Mouse (Mus musculus): ENCODE results near the gene Arhgap25.
A peak's percentile ranks its signal among the peaks of the same experiment; 100 is the strongest.

DNA sequence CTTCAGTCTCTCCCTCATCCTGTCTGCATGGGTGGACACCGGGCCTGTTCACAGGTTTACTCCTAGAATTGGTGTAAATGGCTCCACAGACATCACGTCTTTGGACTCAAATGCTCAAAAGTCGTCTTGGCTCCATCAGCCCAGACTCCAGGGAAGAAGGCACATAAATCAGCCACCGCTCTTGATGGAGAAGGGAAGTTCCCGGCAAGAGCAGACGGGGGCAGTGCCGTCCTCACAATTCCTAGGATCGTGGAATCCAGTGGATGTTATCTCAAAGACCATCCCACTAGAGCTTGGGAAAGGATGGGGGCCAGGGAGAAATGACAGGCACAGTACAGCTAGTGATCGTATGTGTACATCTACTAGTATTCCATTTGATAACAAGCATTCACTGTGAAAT, 45.2 kb upstream of the Arhgap25 start:
- TF ChIP-seq POLR2A (IDR thresholded peaks at IDR 0.05; ENCODE audit: extremely low read depth, insufficient read depth, low read length) = no peak
- TF ChIP-seq CTCF (IDR thresholded peaks at IDR 0.05; ENCODE audit: low read depth, low read length) = peak; percentile 36; the same call in 1 of the 2 replicates
